In the genomic region with DNA sequence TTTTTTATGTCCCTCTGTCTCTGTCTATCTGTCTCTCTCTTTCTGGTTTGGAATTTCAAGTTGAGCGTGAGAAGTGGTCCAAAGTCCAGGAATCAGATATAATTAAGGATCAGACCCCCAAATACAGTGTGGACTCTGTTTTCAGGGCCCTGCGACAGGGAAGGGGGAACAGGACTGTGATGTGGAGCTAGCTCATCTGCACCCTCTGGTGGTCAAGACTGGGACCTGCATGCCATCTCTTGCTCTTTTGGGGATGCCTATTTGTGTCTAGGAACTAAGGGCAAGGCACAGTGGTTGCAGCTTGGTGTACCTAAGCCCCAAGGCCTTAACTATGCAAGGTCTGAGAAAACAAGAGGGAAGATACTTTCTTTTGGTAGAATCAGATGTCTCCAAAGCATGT, we compare ENCODE assay signal across 9 mouse cellular contexts. TPM values are rescaled to one million over a fixed set of nuclear protein-coding genes. Genes with fewer than 3 reads are reported as not detected.
DNase-seq lines count a peak whose midpoint lies in the region; TF ChIP-seq lines count a peak whose summit lies in the region.
"Had no signal": no experiment of that assay in that cellular context is flagged by ENCODE, and none has a peak within 500 bp of the region (broad histone marks: within the 10 kb centered on the region; RNA-seq: fewer than 3 reads in every experiment).

No protein-coding gene starts in this region.

- peak; percentile 97 for TF ChIP-seq CTCF in E14TG2a.4 (conservative IDR thresholded peaks at IDR 0.05; ENCODE audit: low read length)
- TF ChIP-seq CTCF in lung, adult 2 months (IDR thresholded peaks at IDR 0.05; ENCODE audit: insufficient read depth, low read length), result peak; percentile 98

- no peaks in the 10 kb centered on the region for H3K9me3 ChIP-seq in E14TG2a.4 (ENCODE audit: low read length)

- peak; percentile 75 to 93 for DNase-seq in adrenal gland, adult (ENCODE audit: inconsistent age in 2 of 2, low spot score in 1 of 2)
- DNase-seq in adrenal gland, adult 8-10 months, result no peak
- peak; percentile 66 for DNase-seq in c-Kit-positive CD71-positive TER-119-positive erythroid progenitor cells, embryonic 14.5 days (ENCODE audit: low spot score)
- peak; percentile 54 to 80 for DNase-seq in frontal cortex, postnatal 14 days (ENCODE audit: low spot score in 2 of 2)
- peak; percentile 74 to 87 for DNase-seq in kidney, postnatal 36 days
- peak; percentile 60 for DNase-seq in lung, adult 2 months
- DNase-seq in right cerebral cortex, postnatal 25 days, result peak; percentile 74

- WGBS in lung, adult 2 months, result 4% methylated on average over 2 of the region's 2 CpGs

- peaks cover 16% of the 10 kb centered on the region for H3K36me3 ChIP-seq in E14TG2a.4 (ENCODE audit: insufficient read depth, low read length)

- H3K4me1 ChIP-seq in E14TG2a.4 (replicated peaks; ENCODE audit: low read depth, low read length), result peaks cover 56% of the 10 kb centered on the region
- no peaks in the 10 kb centered on the region for H3K4me1 ChIP-seq in lung, adult 2 months (ENCODE audit: control insufficient read depth, insufficient read depth, low read length)

- no peak for TF ChIP-seq POLR2A in lung, adult 2 months (IDR thresholded peaks at IDR 0.05; ENCODE audit: borderline replicate concordance, extremely low read depth, low read depth, low read length)

- no peak overlapping the region for H3K4me3 ChIP-seq in E14TG2a.4 (replicated peaks; ENCODE audit: low read length)
- H3K4me3 ChIP-seq in lung, adult 2 months (replicated peaks; ENCODE audit: extremely low read depth, low read depth, low read length), result no peak overlapping the region

- H3K27me3 ChIP-seq in E14TG2a.4 (ENCODE audit: insufficient read depth, low read length), result no peaks in the 10 kb centered on the region

RNA-seq across cellular contexts. Expression of a gene that starts 15.4 kb away (rescaled TPM):
- total RNA-seq in adrenal gland, adult 8-10 months (2022), result 1 to 10 TPM; 2.6 to 3.7 (median 3.0) TPM
- 4.2 and 5.2 TPM in 2 replicates for polyA plus RNA-seq in lung, adult 2 months (2012; rRNA removed)
- polyA plus RNA-seq: macrophage had no signal

RNA-seq across cellular contexts. Expression of a gene that starts 15.5 kb away (rescaled TPM):
- total RNA-seq in adrenal gland, adult 8-10 months (2022), result 100 to 1,000 TPM in 1 of 4 experiments, 10 to 100 TPM in 3; 52.4 to 103 (median 74.9) TPM
- polyA plus RNA-seq in lung, adult 2 months (2012; rRNA removed), result 21.7 and 24.1 TPM in 2 replicates
